Mouse (Mus musculus) brain, embryonic 18.5 days (tissue): Measurements from ENCODE around the gene Phlda1.
A peak's percentile ranks its signal among the peaks of the same experiment; 100 is the strongest.
"Not testable (repeated sequence)": the region's sequence is repeated elsewhere in the genome, so short reads cannot be mapped to it uniquely, and the experiment has no call there.

Experiments
- DNase-seq: peaks from one replicate; pipeline ENCODE4 v3.0.0-alpha.2; 2012; ENCODE audit warnings: low read depth, low spot score

The Phlda1 gene

GRCm38 (mm10) chr10:111506101-111506925 is at the start of gene Phlda1:
Gene Phlda1 (plus strand): TSS chr10:111506286.
- DNase-seq = peak; percentile 80

- DNase-seq = no peak
These were observed 48.0 kb upstream of the Phlda1 start for GRCm38 (mm10) chr10:111458088-111458487.

- no peak for DNase-seq
These were observed 47.0 kb upstream of the Phlda1 start for GRCm38 (mm10) chr10:111459040-111459439.

DNA sequence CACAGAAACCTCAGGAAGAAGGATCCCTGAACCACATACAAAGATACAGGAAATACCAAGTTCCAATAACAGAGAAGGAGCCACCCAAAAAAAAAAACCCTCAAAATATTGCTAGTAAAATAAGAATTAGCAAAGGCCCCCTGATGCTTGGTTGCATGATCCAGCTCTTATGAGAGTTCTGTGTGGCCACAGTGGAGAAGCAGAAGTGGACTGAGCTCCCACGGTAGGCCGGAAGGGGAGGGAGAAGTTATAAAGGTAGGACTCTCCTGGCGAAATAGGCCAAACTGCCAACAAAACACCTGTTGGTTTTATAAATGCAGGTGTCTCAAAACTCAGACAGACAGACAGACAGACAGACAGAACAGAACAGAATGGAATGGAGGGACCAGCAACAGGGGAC is 46.2 kb upstream of the Phlda1 start:
- no peak for DNase-seq

- no peak for DNase-seq
These were observed 45.7 kb upstream of the Phlda1 start for GRCm38 (mm10) chr10:111460381-111460780.

GRCm38 (mm10) chr10:111464833-111465232 is 41.3 kb upstream of the Phlda1 start:
- DNase-seq = no peak

DNA sequence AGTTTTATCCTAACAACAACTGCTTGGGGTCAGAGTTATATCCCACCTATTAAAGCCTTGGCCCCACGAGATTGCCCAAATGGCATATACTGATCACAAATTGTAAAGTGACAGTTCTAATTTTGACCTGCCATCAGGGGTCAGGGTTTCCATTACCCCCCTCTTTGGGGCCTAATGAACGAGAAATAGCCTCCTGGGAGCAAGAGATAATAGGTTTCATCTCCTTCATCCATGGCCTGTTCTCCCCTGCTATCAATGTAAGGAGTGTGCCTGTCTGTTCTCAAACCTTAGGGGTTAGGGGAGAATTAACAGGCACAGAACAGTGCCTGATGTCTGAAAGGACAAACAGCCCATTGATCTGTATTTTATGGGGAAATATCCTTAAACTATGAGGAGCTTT is 40.7 kb upstream of the Phlda1 start:
- DNase-seq = no peak

DNA sequence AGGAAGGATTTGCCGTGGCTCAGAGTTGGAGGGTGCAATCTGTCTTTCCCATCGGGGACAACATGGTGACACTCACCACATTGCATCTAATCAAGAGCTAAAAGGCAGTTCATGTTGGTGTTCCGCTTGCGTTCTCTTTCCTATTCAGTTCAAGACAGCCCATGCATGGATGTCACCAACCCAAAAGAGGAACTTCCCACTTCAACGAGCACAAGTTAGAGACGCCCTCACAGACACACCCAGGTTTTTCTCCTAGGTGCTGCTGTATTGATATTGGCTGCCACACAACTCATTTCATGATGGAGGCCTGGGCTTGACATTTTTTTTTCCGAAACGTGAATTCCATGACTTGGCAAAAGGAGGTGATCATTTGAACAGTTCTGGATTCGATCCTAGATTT is 34.9 kb upstream of the Phlda1 start:
- no peak for DNase-seq

GRCm38 (mm10) chr10:111472686-111473510 is 33.2 kb upstream of the Phlda1 start, which contains the start of gene Nap1l1:
Gene Nap1l1 (plus strand): TSS chr10:111473223.
- peak; percentile 96 for DNase-seq

DNA sequence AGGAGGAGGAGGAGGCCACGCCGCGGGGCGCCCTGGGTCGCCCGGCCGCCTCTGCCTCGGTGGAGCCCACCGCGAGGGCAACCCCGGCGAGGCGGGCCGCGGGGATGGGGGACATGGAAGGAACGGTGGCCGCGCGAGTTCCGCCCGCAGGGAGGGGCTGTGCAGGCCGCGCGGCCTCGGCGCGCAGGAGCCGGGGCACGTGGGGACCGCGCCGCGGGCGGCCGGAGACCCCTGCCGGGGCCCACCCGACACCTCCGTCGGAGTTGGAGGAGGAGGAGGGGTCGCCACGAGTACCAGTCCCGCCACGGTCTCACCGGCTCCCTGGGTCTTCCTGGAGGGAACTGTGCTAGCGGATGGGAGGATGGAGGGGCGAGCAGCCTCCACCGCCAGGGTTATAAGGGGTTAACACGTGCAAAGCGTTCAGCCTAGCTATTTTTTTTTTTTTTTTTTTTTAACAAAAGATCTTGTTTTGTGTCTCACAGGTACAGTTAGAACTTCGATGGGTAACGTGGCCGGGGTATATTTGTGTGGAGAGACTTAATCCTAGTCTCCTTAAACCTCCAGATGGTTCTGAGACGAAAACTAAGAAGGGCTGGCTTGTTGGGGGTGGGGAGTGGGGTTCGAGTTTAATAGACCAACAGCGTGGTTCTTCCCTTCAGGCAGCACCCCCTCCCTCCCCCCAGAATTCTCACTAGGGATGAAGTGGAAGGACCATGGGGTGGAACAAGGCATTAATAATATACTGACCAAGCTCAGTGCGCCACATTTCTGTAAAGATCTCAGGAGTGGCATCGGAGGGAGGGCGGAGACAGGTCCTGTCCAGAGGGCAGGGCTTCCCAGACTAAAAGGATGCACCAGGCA is 32.3 kb upstream of the Phlda1 start:
- no peak for DNase-seq

GRCm38 (mm10) chr10:111476301-111476700 is 29.8 kb upstream of the Phlda1 start:
- DNase-seq = no peak

DNA sequence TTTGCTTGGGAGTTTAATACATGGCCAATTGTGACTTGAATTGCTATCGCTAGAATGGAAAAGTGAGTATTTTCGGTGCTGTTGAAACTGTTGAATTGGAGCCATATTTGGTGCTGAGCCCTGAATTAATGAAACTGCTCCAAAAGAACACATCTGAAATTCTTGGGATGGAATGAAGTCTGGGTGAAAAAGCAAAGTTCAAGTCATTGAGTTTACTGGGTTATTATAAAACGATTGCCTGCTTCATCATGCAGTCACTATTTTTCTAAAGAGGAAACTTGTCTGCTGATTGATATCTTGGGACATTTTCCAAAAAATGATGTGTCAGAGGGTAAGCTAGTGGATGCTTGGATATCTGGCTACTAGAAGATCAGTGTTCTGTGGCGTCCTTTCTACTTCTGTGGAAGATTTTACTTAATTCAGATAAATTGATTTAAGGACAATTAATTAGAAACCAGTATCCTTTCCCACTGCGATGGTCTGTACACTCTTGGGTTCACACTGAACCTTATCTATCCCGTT is 29.0 kb upstream of the Phlda1 start:
- DNase-seq = no peak

GRCm38 (mm10) chr10:111479599-111479998 is 26.5 kb upstream of the Phlda1 start:
- no peak for DNase-seq

DNA sequence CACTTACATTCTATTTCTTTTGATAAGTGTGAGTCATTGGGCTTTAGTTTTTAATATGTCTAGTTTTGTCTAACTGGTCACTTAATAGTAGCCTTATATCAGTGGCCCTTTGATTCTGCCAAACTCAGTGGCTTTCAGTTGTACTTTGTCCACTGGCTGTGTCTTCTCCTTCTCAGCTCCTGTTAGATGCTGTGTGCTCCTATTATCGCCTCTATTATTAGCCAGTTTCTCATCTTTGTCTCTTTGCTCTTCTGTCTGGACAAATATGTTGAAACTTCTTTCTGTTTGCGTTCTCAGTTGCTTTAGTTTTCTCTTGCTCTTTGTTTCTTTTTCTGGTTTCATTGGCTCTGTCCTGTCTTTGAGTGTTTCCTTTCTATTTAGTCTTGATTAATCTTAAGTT is 23.4 kb upstream of the Phlda1 start:
- no peak for DNase-seq

- DNase-seq = no peak
These were observed 22.0 kb upstream of the Phlda1 start for GRCm38 (mm10) chr10:111484079-111484478.

- no peak for DNase-seq
These were observed 17.3 kb upstream of the Phlda1 start for GRCm38 (mm10) chr10:111488793-111489192.

DNA sequence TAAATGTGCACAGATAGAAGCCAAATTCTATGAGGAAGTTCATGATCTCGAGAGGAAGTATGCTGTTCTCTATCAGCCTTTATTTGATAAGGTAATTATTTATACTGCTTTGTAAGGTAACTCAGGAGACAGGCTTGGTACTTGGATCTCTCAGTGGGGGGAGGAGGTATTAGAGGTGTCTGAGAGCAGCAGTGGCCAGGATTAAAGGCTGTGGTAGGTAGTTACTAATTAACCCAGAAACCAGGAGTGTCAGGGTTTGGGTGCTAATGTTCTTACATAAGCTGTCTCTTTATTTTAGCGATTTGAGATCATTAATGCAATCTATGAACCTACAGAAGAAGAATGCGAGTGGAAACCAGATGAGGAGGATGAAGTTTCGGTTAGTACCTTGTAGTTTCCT is 16.0 kb upstream of the Phlda1 start:
- DNase-seq = not testable (repeated sequence)

GRCm38 (mm10) chr10:111495888-111496287 is 10.2 kb upstream of the Phlda1 start:
- DNase-seq = no peak

- DNase-seq = no peak
These were observed 6.2 kb upstream of the Phlda1 start for GRCm38 (mm10) chr10:111499892-111500291.

DNA sequence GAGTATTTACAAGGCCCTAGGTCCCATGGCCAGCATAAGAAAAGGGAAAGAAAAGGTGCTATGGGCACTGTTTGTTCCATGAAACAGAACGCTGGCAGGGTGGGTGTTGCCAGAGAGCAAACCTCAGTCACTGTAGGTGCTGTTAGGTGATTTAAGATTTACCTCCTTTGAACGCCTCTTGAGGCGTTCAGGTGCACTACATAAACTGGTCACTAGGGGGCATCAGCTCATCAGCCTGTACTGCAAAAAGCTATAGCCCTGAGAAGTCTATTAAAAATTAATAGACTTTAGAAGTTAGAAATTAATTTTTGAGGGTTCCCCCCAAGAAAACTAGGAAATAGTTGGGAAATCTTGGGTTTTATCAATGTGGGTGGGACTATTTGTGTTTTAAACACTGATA is 3.0 kb upstream of the Phlda1 start:
- DNase-seq = no peak

DNA sequence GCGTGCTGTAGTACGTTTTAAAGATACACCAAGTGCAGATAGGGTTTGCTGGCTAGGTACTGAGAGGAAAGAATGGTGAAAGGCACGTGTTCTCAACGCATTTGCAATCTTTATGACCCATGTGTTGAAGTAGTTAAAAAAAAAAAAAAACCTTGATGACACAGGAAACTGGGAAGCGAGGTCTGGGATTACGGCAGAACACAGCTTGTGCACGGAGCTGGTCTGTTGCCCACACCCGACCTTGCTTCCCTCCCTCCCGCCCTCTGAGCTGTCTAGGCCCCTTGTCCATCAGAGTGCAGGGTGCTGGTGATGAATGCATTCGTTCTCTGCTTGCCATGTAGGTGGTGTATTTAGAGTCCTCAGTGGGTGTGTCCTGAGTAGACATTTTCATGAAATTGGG is 2.4 kb upstream of the Phlda1 start:
- no peak for DNase-seq

DNA sequence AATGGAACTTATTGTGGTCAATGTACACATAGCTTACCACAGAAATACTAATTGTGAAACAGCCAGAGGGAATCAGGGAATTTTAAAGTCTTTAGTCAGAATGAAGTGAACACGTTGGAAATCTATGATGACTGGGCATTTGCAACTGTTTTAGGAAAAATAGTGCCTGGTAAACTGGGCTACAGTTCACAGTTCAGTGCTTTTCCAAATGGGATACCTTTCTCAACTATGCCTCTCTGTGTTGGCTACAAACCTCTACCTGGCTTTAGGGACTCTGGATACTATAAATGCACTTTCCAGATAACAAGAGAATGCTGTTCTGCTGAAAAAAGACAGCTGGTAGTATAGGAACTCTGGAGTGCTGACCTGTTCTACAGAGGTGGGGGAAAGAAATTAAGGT is 1.5 kb upstream of the Phlda1 start:
- DNase-seq = no peak
